Mouse (Mus musculus): Measurements from ENCODE around the gene Terf2. TPM values are rescaled to one million over a fixed set of nuclear protein-coding genes. Genes with fewer than 3 reads are reported as not detected.
"Not testable (repeated sequence)": the region's sequence is repeated elsewhere in the genome, so short reads cannot be mapped to it uniquely, and the experiment has no call there.

The Terf2 gene
- polyA plus RNA-seq, 1 experiment from 2014 or later = 16.4 TPM

DNA sequence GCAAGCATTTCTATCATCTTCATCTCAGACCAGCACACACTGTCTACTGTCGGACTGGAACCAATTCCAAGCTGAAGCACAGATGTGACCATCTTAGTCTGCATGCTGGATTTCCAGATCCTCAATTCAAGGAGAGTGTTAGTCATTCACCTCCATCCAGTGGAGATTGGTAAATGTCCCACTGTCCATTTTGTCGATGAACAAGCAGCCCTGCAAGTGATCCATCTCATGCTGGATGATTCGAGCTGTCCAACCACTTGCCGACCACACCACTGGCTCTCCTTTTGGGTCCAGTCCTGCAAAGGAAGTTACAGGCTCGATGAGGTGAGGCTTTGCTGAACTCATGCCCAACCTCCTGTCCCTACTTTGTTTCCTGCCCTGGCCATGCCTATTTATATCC is 49.4 kb downstream of the Terf2 start:
- Histone ChIP-seq H3K27me3 (replicated peaks) (no peaks in the 10 kb centered on the region), H3K4me2 (replicated peaks) (peak overlapping the region; percentile 93), H3K4me3 (replicated peaks) (no peak overlapping the region), H3K36me3 (peaks cover 66% of the 10 kb centered on the region), H3K4me1 (replicated peaks) (peaks cover 17% of the 10 kb centered on the region), H3K9me3 (no peaks in the 10 kb centered on the region), H3K27ac (no peak overlapping the region), H3K9ac (no peak overlapping the region)
- WGBS = 89% methylated on average over 5 of the region's 5 CpGs
- ATAC-seq = no peak

DNA sequence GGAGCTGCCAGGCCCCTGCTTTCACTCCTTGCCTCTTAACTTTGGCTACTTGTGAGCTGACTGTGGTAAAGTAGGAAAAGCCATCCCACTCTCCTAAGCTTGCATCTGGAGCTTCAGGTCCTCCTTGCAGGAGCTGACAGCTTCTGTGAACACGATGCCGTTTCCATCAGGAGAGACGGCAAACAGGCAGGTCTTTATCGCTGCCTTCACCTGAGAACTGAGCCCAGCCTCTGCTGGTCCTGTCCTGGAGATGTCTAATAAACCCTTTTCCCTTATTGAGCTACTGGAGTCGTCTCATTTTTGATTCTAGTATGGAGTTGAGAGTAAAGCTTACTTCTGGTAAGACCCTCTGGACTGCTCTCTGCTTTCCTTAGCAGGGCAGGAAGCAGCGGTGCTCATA is 50.9 kb downstream of the Terf2 start:
- WGBS = 91% methylated on average over 6 of the region's 6 CpGs
- Histone ChIP-seq H3K27me3 (replicated peaks) (no peaks in the 10 kb centered on the region), H3K9me3 (no peaks in the 10 kb centered on the region), H3K4me2 (replicated peaks) (no peak overlapping the region), H3K4me3 (replicated peaks) (no peak overlapping the region), H3K27ac (no peak overlapping the region), H3K9ac (no peak overlapping the region), H3K4me1 (replicated peaks) (peaks cover 17% of the 10 kb centered on the region), H3K36me3 (peaks cover 57% of the 10 kb centered on the region)
- ATAC-seq = no peak

DNA sequence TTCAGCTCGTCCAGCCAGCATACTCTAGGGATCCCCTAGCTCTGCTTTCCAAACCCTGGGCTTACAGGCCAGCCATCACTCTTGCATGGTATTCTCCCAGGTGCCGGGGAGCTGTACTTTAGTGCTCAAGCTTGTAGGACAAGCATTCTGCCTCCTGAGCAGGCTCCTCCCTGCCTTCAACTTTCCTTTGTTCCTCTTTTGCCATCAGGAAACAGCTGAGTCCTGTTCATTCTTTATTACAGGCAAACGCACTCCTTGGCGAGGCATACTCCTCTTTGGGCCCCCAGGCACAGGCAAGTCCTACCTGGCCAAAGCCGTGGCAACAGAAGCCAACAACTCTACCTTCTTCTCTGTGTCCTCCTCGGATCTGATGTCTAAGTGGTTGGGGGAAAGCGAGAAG is 55.7 kb downstream of the Terf2 start:
- no peak overlapping the region for H3K4me2 ChIP-seq (replicated peaks)
- no peak for ATAC-seq
- 78% methylated on average over 7 of the region's 7 CpGs for WGBS
- no peak overlapping the region for H3K27ac ChIP-seq
- H3K9ac ChIP-seq = no peak overlapping the region
- H3K9me3 ChIP-seq = no peaks in the 10 kb centered on the region
- no peaks in the 10 kb centered on the region for H3K27me3 ChIP-seq (replicated peaks)
- no peak overlapping the region for H3K4me3 ChIP-seq (replicated peaks)
- H3K4me1 ChIP-seq (replicated peaks) = no peaks in the 10 kb centered on the region
- H3K36me3 ChIP-seq = peaks cover 53% of the 10 kb centered on the region

DNA sequence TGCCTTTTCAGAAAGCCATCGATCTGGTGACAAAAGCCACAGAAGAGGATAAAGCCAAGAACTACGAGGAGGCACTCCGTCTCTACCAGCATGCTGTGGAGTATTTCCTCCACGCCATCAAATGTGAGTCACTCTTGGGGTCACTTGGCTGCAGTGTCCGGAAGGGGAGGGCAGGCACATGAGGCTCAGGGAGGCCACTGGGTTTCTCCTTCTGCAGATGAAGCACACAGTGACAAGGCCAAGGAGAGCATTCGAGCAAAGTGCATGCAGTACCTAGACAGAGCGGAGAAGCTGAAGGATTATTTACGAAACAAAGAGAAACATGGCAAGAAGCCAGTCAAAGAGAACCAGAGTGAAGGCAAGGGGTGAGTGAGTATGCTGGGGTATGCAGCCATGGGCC is 59.7 kb downstream of the Terf2 start:
- H3K9me3 ChIP-seq = no peaks in the 10 kb centered on the region
- no peak for ATAC-seq
- 77% methylated on average over 8 of the region's 8 CpGs for WGBS
- no peaks in the 10 kb centered on the region for H3K27me3 ChIP-seq (replicated peaks)
- H3K27ac ChIP-seq = no peak overlapping the region
- H3K36me3 ChIP-seq = peaks cover 16% of the 10 kb centered on the region
- H3K4me1 ChIP-seq (replicated peaks) = peaks cover 10% of the 10 kb centered on the region
- no peak overlapping the region for H3K4me2 ChIP-seq (replicated peaks)
- H3K9ac ChIP-seq = no peak overlapping the region
- no peak overlapping the region for H3K4me3 ChIP-seq (replicated peaks)

DNA sequence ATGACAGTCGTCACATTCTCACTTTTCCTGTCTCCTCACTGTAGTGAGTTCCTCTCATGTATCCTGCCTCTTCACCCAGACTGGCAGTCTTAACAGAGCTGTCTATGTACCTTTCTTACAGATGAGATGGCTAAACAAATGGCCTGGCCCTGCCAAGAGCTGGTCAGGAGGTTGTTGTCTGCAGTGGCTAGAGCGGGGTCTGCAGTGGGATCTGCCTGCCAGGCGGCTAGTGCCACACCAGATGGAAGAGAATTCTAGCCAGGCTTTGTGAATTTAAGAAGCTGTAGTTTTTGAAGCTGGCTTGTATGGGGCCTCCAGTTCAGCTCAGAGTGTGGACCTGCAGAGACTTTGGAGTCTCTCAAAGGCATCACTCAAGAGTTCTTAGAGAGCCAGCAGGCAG is 60.7 kb downstream of the Terf2 start:
- peaks cover 10% of the 10 kb centered on the region for H3K4me1 ChIP-seq (replicated peaks)
- peaks cover 16% of the 10 kb centered on the region for H3K36me3 ChIP-seq
- H3K27me3 ChIP-seq (replicated peaks) = no peaks in the 10 kb centered on the region
- no peak overlapping the region for H3K27ac ChIP-seq
- no peak overlapping the region for H3K4me3 ChIP-seq (replicated peaks)
- no peak overlapping the region for H3K4me2 ChIP-seq (replicated peaks)
- no peak overlapping the region for H3K9ac ChIP-seq
- H3K9me3 ChIP-seq = no peaks in the 10 kb centered on the region
- 85% methylated on average over 3 of the region's 3 CpGs for WGBS
- no peak for ATAC-seq

DNA sequence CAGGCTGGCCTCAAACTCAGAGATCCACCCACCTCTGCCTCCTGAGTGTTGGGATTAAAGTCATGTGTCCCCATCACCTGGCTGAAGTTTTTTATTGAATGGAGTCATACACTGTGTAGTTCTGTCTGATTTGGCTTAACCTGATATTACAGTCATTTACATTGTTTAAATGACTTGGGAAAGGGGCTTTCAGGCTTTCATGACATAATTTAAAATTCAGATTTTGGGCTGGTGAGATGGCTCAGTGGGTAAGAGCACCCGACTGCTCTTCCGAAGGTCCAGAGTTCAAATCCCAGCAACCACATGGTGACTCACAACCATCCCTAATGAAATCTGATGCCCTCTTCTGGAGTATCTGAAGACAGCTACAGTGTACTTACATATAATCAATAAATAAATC is 62.7 kb downstream of the Terf2 start:
- not testable (repeated sequence) for H3K4me2 ChIP-seq (replicated peaks); H3K9me3 ChIP-seq; H3K27me3 ChIP-seq (replicated peaks); H3K27ac ChIP-seq; H3K4me3 ChIP-seq (replicated peaks); H3K9ac ChIP-seq; ATAC-seq; H3K36me3 ChIP-seq
- 84% methylated on average over 2 of the region's 2 CpGs for WGBS
- peaks cover 10% of the 10 kb centered on the region for H3K4me1 ChIP-seq (replicated peaks)

DNA sequence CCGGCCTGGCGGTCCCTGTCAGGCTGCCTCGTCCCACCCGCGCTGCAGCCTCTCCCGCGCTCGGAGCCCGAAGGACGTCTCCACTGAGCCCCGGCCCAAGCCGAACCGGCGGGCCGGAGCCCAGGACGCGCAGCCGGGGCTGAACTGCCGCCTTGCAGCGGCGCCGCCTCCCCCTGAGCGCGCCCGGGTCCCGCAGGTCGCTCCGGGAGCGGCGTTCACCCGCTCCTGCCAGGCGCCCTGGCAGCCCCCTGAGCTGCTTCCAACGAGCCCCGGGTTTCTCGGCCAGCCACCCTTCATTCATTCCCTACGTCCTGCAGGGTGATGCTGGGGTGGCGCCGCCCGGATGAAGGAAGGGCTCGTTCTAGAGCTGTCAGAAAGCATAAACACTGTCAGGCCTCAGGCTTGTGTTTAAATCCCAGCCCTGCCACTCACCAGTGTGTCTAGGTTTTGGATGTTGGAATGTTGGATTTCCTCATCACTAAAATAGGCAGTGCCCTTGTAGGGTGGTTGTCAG is 64.7 kb downstream of the Terf2 start:
- Histone ChIP-seq H3K4me2 (replicated peaks) (peak overlapping the region; percentile 74), H3K9ac (peak overlapping the region; percentile 99), H3K36me3 (peaks cover 2% of the 10 kb centered on the region), H3K27me3 (replicated peaks) (no peaks in the 10 kb centered on the region), H3K4me3 (replicated peaks) (peak overlapping the region; percentile 99), H3K4me1 (replicated peaks) (peaks cover 10% of the 10 kb centered on the region), H3K9me3 (no peaks in the 10 kb centered on the region), H3K27ac (peak overlapping the region; percentile 79)
- under 1% methylated on average over 40 of the region's 40 CpGs for WGBS
- ATAC-seq = no peak; the same call in 1 of the 2 replicates

DNA sequence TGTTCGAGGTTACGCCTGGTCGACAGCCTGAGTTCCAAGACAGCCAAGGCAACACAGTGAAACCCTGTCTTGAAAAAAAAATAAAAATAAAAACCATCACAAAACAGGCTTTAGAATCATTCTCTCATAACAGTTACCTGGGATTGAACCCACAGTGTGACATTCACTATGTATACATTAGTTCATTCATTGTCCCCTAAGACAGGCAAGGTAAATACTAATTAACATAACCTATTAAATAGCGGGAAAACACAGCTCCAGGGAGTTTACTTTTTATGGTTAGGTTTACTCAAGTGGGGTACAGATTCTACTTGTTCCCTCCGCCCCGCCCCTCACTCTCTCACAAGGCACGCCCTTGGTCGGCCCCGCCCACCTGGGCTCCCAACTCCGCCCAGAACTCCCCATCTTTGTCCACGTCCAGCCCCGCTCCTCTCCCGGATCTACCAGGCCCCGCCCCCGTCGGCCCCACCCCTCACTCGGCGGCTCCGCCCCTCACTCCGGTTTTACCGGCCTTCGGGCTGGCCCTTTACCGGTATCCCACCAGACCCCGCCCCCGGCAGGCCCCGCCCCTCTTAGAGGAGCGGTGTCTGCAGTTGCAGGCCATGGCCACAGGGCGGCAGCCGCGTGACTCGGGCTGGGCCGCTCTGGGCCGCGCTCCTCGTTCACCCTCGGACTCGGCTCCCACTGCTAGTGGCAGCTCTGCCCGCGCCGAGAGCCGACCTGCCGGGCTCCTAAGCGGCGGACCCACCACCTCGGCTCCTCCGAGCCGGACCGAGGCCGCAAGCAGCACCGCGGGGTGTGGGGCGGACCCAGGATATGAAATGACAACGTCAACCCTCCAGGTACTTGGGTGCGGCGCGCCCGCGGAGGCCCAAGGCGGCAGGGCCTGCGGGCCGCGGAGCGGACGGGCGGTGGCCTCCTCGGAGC is 65.4 kb downstream of the Terf2 start, which contains the start of gene Vps4a:
Vps4a (plus strand) TSS at position 573 of the 927 bp plus-strand sequence.
- H3K4me2 ChIP-seq (replicated peaks) = peak within 1 kb of the TSS; percentile 74
- H3K27me3 ChIP-seq (replicated peaks) = no peaks in the 10 kb centered on the region
- no peaks in the 10 kb centered on the region for H3K9me3 ChIP-seq
- ATAC-seq = peak; percentile 97
- H3K4me3 ChIP-seq (replicated peaks) = peak within 1 kb of the TSS; percentile 99
- peak within 1 kb of the TSS; percentile 79 for H3K27ac ChIP-seq
- 4% methylated on average over 65 of the region's 66 CpGs for WGBS
- H3K4me1 ChIP-seq (replicated peaks) = peaks cover 10% of the 10 kb centered on the region
- peak within 1 kb of the TSS; percentile 99 for H3K9ac ChIP-seq
- no peaks in the 10 kb centered on the region for H3K36me3 ChIP-seq

DNA sequence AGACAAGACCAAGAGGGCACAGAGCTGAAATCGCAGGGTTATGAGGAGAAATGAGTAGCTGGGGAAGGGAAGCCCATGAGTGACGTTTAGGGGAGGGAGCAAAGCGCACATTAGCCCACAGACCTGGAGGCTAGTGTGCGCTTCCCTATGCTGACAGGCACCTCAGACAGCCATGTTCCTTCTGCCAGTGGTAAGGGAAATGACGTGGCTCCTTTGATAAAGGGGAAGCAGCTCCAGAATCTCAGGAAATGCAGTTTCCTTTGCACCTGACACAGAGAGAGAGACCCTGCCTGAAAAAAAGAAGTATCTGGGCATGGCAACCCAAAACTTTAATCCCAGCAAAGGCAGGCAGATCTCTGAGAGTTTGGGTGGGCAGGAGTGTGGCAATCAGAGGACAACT is 66.3 kb downstream of the Terf2 start:
- H3K36me3 ChIP-seq = no peaks in the 10 kb centered on the region
- H3K27ac ChIP-seq = no peak overlapping the region

DNA sequence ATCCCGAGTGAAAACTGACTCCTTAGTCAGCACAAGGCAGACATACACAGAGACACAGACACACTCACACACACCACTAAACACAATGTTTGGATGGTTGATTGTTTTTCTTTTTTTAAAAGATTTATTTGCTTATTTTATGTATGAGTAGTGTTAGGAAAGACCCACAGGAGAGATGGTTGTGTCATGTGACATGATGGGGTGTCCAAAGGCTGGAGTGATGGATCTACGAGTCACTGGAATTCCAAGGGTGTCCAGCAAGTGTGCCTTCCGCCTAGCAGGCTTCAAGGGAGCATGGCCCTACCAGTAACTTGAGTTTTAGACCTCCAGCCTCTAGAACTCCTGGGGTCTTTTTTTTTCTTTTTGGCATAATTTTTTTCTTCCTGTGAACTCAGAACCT is 67.0 kb downstream of the Terf2 start:
- no peaks in the 10 kb centered on the region for H3K27me3 ChIP-seq (replicated peaks)
- H3K4me1 ChIP-seq (replicated peaks) = peaks cover 10% of the 10 kb centered on the region
- no peaks in the 10 kb centered on the region for H3K9me3 ChIP-seq
- H3K4me2 ChIP-seq (replicated peaks) = no peak overlapping the region
- no peak overlapping the region for H3K9ac ChIP-seq
- H3K36me3 ChIP-seq = no peaks in the 10 kb centered on the region
- no peak for ATAC-seq
- 73% methylated on average over 3 of the region's 3 CpGs for WGBS
- no peak overlapping the region for H3K27ac ChIP-seq
- H3K4me3 ChIP-seq (replicated peaks) = no peak overlapping the region

More for the DNA sequence above, 66.3 kb downstream of the Terf2 start:
- no peak for ATAC-seq
- Histone ChIP-seq H3K4me1 (replicated peaks) (peaks cover 10% of the 10 kb centered on the region), H3K4me3 (replicated peaks) (no peak overlapping the region), H3K9me3 (no peaks in the 10 kb centered on the region), H3K4me2 (replicated peaks) (no peak overlapping the region), H3K9ac (no peak overlapping the region), H3K27me3 (replicated peaks) (no peaks in the 10 kb centered on the region)
- WGBS = 68% methylated on average over 5 of the region's 5 CpGs

DNA sequence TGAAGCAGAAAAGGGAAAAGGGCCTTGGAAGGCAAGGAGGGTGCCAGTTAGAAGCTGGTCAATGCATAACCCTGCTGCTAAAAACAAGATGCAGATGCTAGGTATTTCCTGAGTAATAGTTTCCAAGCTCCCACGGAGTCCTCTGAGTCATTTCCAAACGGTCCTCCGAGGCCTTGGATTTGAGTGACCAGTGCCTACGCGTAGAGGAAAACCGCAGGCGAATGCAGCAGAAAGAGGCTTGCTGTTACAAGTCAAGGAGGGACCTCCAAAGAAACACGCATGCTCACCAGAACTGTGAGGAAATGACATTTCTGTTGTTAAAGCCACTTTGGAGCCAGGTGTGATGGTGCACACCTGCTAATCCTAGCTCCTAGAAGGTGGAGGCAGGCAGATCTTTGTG is 72.9 kb downstream of the Terf2 start:
- no peak overlapping the region for H3K4me3 ChIP-seq (replicated peaks)

More for the DNA sequence above, 72.9 kb downstream of the Terf2 start:
- no peaks in the 10 kb centered on the region for H3K9me3 ChIP-seq
- no peaks in the 10 kb centered on the region for H3K27me3 ChIP-seq (replicated peaks)
- no peaks in the 10 kb centered on the region for H3K4me1 ChIP-seq (replicated peaks)
- 89% methylated on average over 8 of the region's 8 CpGs for WGBS
- H3K4me2 ChIP-seq (replicated peaks) = no peak overlapping the region
- H3K9ac ChIP-seq = no peak overlapping the region
- ATAC-seq = no peak
- H3K27ac ChIP-seq = no peak overlapping the region
- no peaks in the 10 kb centered on the region for H3K36me3 ChIP-seq

All from intestine, embryonic 15.5 days (tissue).